Mouse (Mus musculus) G1E (cell line): ENCODE data around the gene Pdlim4. TPM values are rescaled to one million over a fixed set of nuclear protein-coding genes. Genes with fewer than 3 reads are reported as not detected.

Experiments used
- ATAC-seq: 2 replicates; pipeline ENCODE4 v1.8.0; 2016; ENCODE audit warnings: mild to moderate bottlenecking; ENCODE audit not compliant: insufficient number of reproducible peaks, poor library complexity, low FRiP score, severe bottlenecking; ENCODE audit errors: extremely low read depth
- DNase-seq: peaks from one replicate; pipeline ENCODE4 v3.0.0; 2012; ENCODE audit warnings: low spot score
- H3K27me3 ChIP-seq: 2 replicates; pipeline ENCODE4 v1.6.1; 2012; ENCODE audit warnings: mild to moderate bottlenecking, low read length, inconsistent platforms; ENCODE audit not compliant: insufficient read depth
- H3K36me3 ChIP-seq: replicated peaks from 2 replicates; pipeline ENCODE3; 2012; ENCODE audit warnings: mild to moderate bottlenecking, inconsistent platforms
- H3K4me1 ChIP-seq: 2 replicates; pipeline ENCODE4 v1.6.1; 2012; ENCODE audit warnings: low read depth, low read length, inconsistent platforms, mixed read lengths; ENCODE audit not compliant: insufficient read depth
- H3K4me3 ChIP-seq: 2 replicates; pipeline ENCODE4 v1.5.1; 2012; ENCODE audit warnings: low read depth, mild to moderate bottlenecking, inconsistent platforms, low read length, moderate library complexity, mixed read lengths
- H3K9me3 ChIP-seq: replicated peaks from 2 replicates; pipeline ENCODE4 v1.6.1; 2012; ENCODE audit warnings: inconsistent platforms
- CTCF ChIP-seq: IDR thresholded peaks from 2 replicates; pipeline ENCODE4 v1.5.1; 2012; ENCODE audit warnings: low read depth, low read length, inconsistent platforms, mixed read lengths
- GATA1 ChIP-seq: IDR thresholded peaks from 2 replicates; pipeline ENCODE4 v1.6.1; 2012; ENCODE audit warnings: borderline replicate concordance, low read length, inconsistent platforms, mixed read lengths
- GATA2 ChIP-seq: IDR thresholded peaks from 2 replicates; pipeline ENCODE4 v1.6.1; 2012; ENCODE audit warnings: low read depth, low read length, inconsistent platforms, borderline replicate concordance
- POLR2AphosphoS5 ChIP-seq: IDR thresholded peaks from 2 replicates; pipeline ENCODE4 v1.6.1; 2012; ENCODE audit warnings: low read depth, low read length, inconsistent platforms; ENCODE audit not compliant: insufficient replicate concordance
- TAL1 ChIP-seq: conservative IDR thresholded peaks from 2 replicates; pipeline ENCODE4 v1.6.1; 2012; ENCODE audit warnings: low read depth, low read length, inconsistent platforms, mixed read lengths
- polyA plus RNA-seq: library from polyadenylated mRNA; stranded (reverse); fragments of >175 nt; gene quantifications from 2 replicates; pipeline ENCODE4 v1.2.3, GENCODE M21; 2012
- total RNA-seq, 2 experiments: library from RNA; stranded (forward) in 1 of 2; stranded (reverse) in 1 of 2; fragments of 200-1000 nt in 1 of 2; fragments of >200 nt in 1 of 2; fragmentation: Nextera tagmentation in 1 of 2; gene quantifications; 2 replicates each; pipeline ENCODE4 v1.2.3; 2014 to 2017

Pdlim4 gene
- total and polyA plus RNA-seq, 3 experiments, result 0.27 TPM; not detected in 2

DNA sequence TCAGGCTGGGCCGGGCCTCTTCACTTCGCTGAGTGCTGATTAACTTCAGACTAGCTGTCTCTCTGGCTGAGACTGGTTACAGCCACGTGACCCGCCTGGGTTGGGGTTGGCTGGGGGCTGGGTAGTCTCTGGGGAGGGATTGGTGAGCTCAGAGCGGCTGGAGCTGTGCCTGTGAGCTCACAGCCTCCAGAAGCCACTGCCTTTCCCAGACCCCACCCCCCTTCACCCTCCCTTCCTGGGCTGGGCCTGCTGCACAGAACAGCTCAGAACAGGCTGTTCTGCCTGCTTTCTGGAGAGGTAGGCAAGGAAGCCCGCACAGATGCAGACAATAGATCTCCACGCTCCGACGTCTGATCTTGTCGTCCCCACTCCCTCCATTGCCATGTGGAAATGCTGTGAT is 44.1 kb upstream of the Pdlim4 start:
- TF ChIP-seq TAL1 (no peak), POLR2AphosphoS5 (no peak), GATA2 (no peak), CTCF (no peak)
- no peaks in the 10 kb centered on the region for H3K4me1 ChIP-seq
- no peaks in the 10 kb centered on the region for H3K36me3 ChIP-seq
- H3K4me3 ChIP-seq, result no peak overlapping the region
- H3K27me3 ChIP-seq, result peaks cover 16% of the 10 kb centered on the region; the same call in 1 of the 2 replicates
- no peak for DNase-seq
- no peak for ATAC-seq
- no peaks in the 10 kb centered on the region for H3K9me3 ChIP-seq

DNA sequence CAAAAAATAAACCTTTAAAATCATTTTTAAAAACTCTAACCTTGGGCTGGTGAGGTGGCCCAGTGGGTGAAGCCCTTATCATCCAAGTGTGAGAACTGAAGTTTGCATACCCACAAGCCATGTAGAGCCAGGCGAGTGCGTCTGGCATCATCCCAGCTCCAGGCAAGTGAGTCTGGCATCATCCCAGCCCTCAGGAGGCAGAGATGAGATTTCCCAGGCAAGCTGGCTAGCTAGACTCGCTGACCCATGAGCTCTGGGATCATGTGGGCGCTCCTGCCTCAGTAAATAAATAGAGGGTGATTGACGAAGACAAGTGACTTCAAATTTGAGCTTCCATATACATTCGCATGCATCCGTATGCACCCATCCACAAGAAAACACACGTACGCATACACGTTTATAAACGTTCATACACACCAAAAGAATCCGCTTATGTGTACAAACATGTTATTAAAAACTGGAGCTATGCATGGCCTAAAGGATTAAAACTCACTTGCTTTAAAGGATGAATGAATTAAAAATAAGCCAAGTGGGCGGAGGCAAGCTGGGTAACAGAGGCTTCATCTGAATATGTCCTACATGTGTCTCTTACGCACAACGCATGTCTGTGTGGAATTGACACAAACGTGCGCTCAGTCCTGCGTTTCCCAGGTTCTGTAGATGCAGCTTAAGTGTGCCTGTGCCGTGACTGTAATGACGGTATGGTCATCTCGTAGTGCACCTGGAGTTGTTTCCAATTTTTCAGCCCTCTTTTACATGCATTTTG is 43.3 kb upstream of the Pdlim4 start:
- H3K36me3 ChIP-seq, result no peaks in the 10 kb centered on the region
- peaks cover 17% of the 10 kb centered on the region; the same call in 1 of the 2 replicates for H3K27me3 ChIP-seq
- ATAC-seq, result no peak
- H3K9me3 ChIP-seq, result no peaks in the 10 kb centered on the region
- no peak for TF ChIP-seq CTCF
- TF ChIP-seq GATA1, result no peak
- TF ChIP-seq GATA2, result no peak
- no peak for TF ChIP-seq TAL1
- TF ChIP-seq POLR2AphosphoS5, result no peak
- H3K4me1 ChIP-seq, result no peaks in the 10 kb centered on the region
- DNase-seq, result no peak
- H3K4me3 ChIP-seq, result no peak overlapping the region

DNA sequence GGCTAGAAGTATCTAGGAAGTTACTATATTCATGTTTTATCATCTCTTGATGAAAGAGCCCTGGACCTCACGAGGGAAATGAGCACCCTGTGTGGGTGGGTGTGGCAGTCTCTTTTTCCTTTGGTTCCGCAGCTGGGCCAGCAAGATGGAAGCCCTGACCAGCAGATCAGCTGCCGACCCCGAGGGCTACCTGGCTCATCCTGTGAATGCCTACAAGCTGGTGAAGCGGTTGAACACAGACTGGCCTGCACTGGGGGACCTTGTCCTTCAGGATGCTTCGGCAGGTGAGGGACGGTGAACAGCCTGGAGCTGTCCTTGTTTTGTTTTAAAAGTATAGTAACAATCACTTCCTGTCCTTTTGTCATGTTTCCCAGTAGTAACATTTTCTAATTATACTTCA is 42.5 kb upstream of the Pdlim4 start:
- H3K36me3 ChIP-seq, result no peaks in the 10 kb centered on the region
- H3K4me1 ChIP-seq, result no peaks in the 10 kb centered on the region
- H3K27me3 ChIP-seq, result peaks cover 23% of the 10 kb centered on the region; the same call in 1 of the 2 replicates
- H3K4me3 ChIP-seq, result no peak overlapping the region
- no peak for DNase-seq
- no peaks in the 10 kb centered on the region for H3K9me3 ChIP-seq
- TF ChIP-seq POLR2AphosphoS5, result no peak
- no peak for TF ChIP-seq GATA1
- TF ChIP-seq CTCF, result no peak
- no peak for TF ChIP-seq GATA2
- no peak for TF ChIP-seq TAL1
- ATAC-seq, result no peak

DNA sequence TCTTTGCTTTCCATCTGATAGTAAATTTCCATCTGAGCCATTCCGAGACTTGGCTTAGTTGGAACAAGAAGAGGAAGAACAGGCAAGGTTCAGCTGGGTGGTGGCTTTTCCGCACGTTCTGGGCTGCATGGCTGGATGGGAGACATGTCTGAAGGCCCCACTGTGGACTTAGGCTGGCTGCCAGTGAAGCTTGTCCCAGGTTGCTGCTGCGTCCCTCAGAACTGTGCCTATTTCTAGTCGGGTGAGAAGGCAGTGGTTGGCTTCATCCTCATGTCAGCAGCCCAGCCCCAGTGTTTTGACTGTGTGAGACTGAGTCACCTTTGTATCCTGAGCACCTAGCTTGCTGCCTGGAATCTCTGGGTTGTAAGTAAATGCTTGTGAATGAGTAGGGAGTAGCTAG is 40.1 kb upstream of the Pdlim4 start:
- no peak for DNase-seq
- ATAC-seq, result no peak

DNA sequence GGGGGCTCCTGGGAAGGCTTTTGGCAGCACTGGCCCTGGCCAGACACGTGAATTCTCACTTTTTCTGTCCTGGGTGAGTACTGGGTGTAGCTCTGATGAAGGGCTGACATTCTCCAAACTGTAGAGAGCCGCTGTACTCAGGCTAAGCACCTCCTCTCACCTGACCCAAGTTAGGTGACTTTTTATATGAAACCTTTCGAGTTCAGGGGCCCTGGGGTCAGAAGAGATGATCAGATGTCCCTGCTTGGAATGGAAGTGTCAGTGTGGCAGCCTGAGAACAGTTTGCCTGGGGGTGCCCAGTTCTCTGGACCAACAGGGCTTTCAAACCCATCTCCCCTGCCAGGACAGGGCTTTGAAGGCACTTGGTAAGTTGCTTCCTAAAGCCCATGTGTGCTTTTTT is 39.3 kb upstream of the Pdlim4 start:
- Histone ChIP-seq H3K4me1 (no peaks in the 10 kb centered on the region), H3K4me3 (no peak overlapping the region), H3K27me3 (peaks cover 19% of the 10 kb centered on the region; the same call in 1 of the 2 replicates), H3K36me3 (no peaks in the 10 kb centered on the region), H3K9me3 (no peaks in the 10 kb centered on the region)
- ATAC-seq, result no peak
- DNase-seq, result no peak
- TF ChIP-seq GATA2 (no peak), TAL1 (no peak)

More for the DNA sequence above, 40.1 kb upstream of the Pdlim4 start:
- Histone ChIP-seq H3K27me3 (peaks cover 19% of the 10 kb centered on the region; the same call in 1 of the 2 replicates), H3K36me3 (no peaks in the 10 kb centered on the region), H3K4me1 (no peaks in the 10 kb centered on the region), H3K9me3 (no peaks in the 10 kb centered on the region), H3K4me3 (no peak overlapping the region)
- TF ChIP-seq TAL1 (no peak), GATA2 (no peak), CTCF (no peak), GATA1 (no peak), POLR2AphosphoS5 (no peak)

DNA sequence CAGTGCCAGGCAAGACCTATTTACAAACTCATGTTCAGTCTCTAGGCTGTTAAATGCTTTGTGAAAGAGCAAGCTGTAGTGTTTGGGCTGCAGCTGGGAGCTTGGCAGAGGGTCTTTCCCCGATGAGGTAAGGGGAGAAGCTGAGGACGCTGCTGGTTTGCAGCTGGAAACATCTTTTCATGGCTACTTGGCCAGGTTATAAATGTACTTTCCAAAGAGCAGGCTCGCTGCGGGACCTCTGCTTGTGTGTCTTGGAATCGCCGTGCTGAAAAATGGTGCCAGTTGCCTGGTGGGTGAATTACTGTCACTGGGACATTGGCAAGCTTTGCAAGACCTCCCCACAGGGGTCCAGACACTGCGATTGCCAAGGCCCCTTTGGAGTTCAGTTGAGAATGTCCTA is 38.4 kb upstream of the Pdlim4 start:
- peaks cover 17% of the 10 kb centered on the region; the same call in 1 of the 2 replicates for H3K27me3 ChIP-seq
- ATAC-seq (no peak), DNase-seq (no peak)
- TF ChIP-seq TAL1 (no peak), CTCF (no peak), GATA1 (no peak), POLR2AphosphoS5 (no peak), GATA2 (no peak)
- H3K4me3 ChIP-seq, result no peak overlapping the region
- H3K4me1 ChIP-seq, result no peaks in the 10 kb centered on the region
- H3K36me3 ChIP-seq, result no peaks in the 10 kb centered on the region
- H3K9me3 ChIP-seq, result no peaks in the 10 kb centered on the region
